Mouse (Mus musculus) C2C12 (cell line): ENCODE measurements around the gene Fntb. TPM values are rescaled to one million over a fixed set of nuclear protein-coding genes. Genes with fewer than 3 reads are reported as not detected.

Experiments used
- H3K27me3 ChIP-seq: one replicate; pipeline ENCODE4 v1.6.1; 2011; ENCODE audit not compliant: control insufficient read depth, insufficient read depth, insufficient read length
- H3K36me3 ChIP-seq: one replicate; pipeline ENCODE4 v1.6.1; 2011; ENCODE audit not compliant: control insufficient read depth, insufficient read depth
- H3K4me3 ChIP-seq: one replicate; pipeline ENCODE4 v1.5.1; 2011; ENCODE audit warnings: mild to moderate bottlenecking, control low read depth; ENCODE audit not compliant: poor library complexity, insufficient read depth, severe bottlenecking
- H3K79me2 ChIP-seq: one replicate; pipeline ENCODE4 v1.6.1; 2011; ENCODE audit not compliant: control insufficient read depth, insufficient read depth
- H3K79me3 ChIP-seq: one replicate; pipeline ENCODE4 v1.6.1; 2011; ENCODE audit warnings: low read depth, control low read depth
- H3ac ChIP-seq: one replicate; pipeline ENCODE3; 2011; ENCODE audit warnings: low read depth; ENCODE audit not compliant: control insufficient read depth, insufficient read length
- CEBPB ChIP-seq: IDR thresholded peaks from one replicate; pipeline ENCODE4 v1.6.1; 2011; ENCODE audit warnings: low read depth, mild to moderate bottlenecking, control low read depth, moderate library complexity
- CTCF ChIP-seq: IDR thresholded peaks from one replicate; pipeline ENCODE4 v1.5.1; 2011; ENCODE audit not compliant: control insufficient read depth, insufficient read depth, insufficient read length
- FOSL1 ChIP-seq: IDR thresholded peaks from one replicate; pipeline ENCODE4 v1.8.0; 2011; ENCODE audit warnings: mild to moderate bottlenecking, low read length; ENCODE audit not compliant: poor library complexity, insufficient read depth, severe bottlenecking
- MAX ChIP-seq: IDR thresholded peaks from one replicate; pipeline ENCODE4 v1.6.1; 2011; ENCODE audit warnings: mild to moderate bottlenecking, control low read depth
- MYOD1 ChIP-seq: IDR thresholded peaks from one replicate; pipeline ENCODE4 v1.6.1; 2011; ENCODE audit warnings: low read depth; ENCODE audit not compliant: control insufficient read depth, insufficient read length
- MYOG ChIP-seq: IDR thresholded peaks from one replicate; pipeline ENCODE4 v1.6.1; 2011; ENCODE audit not compliant: control insufficient read depth, insufficient read length; ENCODE audit errors: extremely low read depth
- USF1 ChIP-seq: IDR thresholded peaks from one replicate; pipeline ENCODE4 v1.6.1; 2011; ENCODE audit warnings: low read depth, mild to moderate bottlenecking, control low read depth, moderate library complexity
- polyA plus RNA-seq: library from polyadenylated mRNA; unstranded; fragments of >200 nt; fragmentation: generic; extraction: Trizol; gene quantifications from one replicate; pipeline ENCODE4 v1.2.1, GENCODE M21; 2012; ENCODE audit warnings: missing spikeins

Gene Fntb
- polyA plus RNA-seq, 1 experiment = 19.6 TPM

DNA sequence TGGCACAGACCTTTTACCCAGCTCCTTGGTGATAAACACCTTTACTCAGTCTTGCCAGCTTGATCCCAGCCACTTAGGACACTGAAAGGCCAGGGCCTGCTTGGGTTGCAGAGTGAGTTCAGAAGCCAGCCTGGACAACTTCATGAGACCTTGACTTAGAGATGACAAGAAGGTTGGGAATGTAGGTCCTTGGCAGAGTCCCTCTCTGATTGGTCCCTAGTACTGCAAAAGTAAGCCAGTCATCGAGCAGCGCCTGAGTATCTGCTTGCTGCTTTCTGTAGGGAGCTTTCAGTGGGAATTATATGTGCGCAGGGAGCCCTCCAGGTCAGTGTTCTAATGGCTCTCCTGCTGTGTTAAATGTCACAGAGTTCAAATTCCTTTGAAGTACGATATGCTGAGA is 9.7 kb downstream of the Fntb start:
- no peak for TF ChIP-seq MYOG
- no peak for TF ChIP-seq CTCF
- TF ChIP-seq MAX = no peak
- TF ChIP-seq MYOD1 = no peak
- no peak for TF ChIP-seq FOSL1
- no peak for TF ChIP-seq USF1
- TF ChIP-seq CEBPB = no peak
- Histone ChIP-seq H3K27me3 (no peaks in the 10 kb centered on the region), H3K36me3 (no peaks in the 10 kb centered on the region), H3K79me3 (no peaks in the 10 kb centered on the region), H3ac (no peak overlapping the region), H3K79me2 (no peaks in the 10 kb centered on the region), H3K4me3 (no peak overlapping the region)

DNA sequence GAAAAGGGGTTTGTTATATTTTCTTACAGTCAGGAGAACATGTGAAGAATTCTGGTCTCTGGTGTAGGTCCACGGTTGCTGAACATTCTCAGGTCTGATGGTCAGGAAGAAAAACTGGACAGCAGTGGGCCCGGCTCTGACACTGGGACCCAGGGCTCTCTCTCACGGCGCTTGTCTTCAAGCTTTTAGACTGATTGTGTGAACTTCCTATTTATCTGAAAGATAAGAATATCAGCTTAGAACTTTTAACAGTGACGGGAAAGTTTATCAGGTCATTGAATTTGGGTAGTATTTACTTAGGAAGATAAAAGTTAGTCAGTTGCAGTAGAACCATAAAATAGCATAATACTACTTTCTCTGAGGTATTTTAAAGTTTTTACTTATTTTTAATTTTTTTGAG is 11.5 kb downstream of the Fntb start:
- Histone ChIP-seq H3K4me3 (no peak overlapping the region), H3ac (no peak overlapping the region), H3K79me2 (no peaks in the 10 kb centered on the region), H3K79me3 (no peaks in the 10 kb centered on the region), H3K27me3 (no peaks in the 10 kb centered on the region), H3K36me3 (no peaks in the 10 kb centered on the region)
- TF ChIP-seq FOSL1 = no peak
- TF ChIP-seq CEBPB = no peak
- no peak for TF ChIP-seq CTCF
- no peak for TF ChIP-seq MAX
- no peak for TF ChIP-seq USF1
- no peak for TF ChIP-seq MYOG
- no peak for TF ChIP-seq MYOD1

DNA sequence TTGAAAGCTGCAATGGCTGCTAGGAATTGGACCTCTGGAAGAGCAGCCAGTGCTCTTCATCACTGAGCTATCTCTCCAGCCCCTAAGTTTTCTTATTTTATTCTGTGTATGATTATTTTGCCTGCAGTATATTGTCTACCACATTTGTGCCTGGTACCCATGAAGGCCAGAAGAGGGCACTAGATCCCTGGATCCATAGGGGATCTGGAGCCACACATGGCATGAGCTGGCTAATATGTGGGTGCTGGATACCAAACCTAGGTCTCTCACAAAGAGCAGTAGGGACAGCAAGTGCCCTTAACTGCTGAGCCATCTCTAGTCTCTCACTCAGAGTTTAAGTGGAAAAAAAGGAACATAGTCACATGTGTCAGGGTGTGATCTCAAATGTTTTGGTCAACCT is 12.5 kb downstream of the Fntb start:
- no peak for TF ChIP-seq CEBPB
- no peak for TF ChIP-seq USF1
- no peak for TF ChIP-seq CTCF
- TF ChIP-seq MYOG = no peak
- TF ChIP-seq MYOD1 = no peak
- no peak for TF ChIP-seq FOSL1
- no peak for TF ChIP-seq MAX
- Histone ChIP-seq H3ac (no peak overlapping the region), H3K27me3 (no peaks in the 10 kb centered on the region), H3K4me3 (no peak overlapping the region), H3K36me3 (no peaks in the 10 kb centered on the region), H3K79me2 (no peaks in the 10 kb centered on the region), H3K79me3 (no peaks in the 10 kb centered on the region)

DNA sequence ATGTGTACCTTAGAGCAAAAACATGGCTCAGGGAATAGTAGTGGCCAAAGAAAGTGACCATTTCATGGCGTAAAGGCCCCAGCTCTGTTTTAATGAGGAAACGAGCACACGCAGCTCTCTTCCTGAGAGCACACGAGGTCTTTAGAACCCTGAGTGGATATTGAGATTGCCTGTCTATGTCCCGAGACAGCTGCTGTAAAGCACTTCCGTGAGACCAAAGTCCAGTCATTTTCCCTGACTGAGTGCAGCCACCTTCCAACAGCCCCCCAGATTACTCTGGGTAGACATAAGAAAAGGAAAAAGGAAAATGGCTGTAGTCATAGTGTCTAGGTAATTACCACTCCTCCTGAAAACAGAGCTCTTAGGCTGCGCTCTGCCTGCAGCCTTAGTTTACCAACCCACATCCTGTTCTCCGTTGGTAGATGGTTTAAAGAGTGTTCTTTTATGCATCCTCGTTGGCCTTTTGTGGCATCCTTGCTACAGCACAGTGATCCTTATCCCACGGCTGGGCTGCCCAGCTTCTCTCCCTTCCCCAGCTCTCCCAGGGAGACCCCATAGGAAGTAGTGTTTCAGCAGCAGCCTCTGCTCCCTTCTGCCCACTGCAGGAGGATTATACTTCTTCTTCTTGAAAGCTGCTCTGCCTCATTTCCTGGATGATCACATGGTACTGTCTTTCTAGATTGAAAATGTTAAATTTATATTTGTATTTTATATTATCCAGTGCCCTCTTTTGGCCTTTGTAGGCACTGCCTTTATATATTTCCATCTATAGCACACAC is 13.1 kb downstream of the Fntb start:
- TF ChIP-seq FOSL1 = no peak
- TF ChIP-seq USF1 = no peak
- no peak for TF ChIP-seq CTCF
- TF ChIP-seq CEBPB = no peak
- TF ChIP-seq MAX = no peak
- H3K36me3 ChIP-seq = no peaks in the 10 kb centered on the region
- no peaks in the 10 kb centered on the region for H3K27me3 ChIP-seq
- no peaks in the 10 kb centered on the region for H3K79me2 ChIP-seq
- H3ac ChIP-seq = no peak overlapping the region
- H3K4me3 ChIP-seq = no peak overlapping the region
- no peaks in the 10 kb centered on the region for H3K79me3 ChIP-seq

DNA sequence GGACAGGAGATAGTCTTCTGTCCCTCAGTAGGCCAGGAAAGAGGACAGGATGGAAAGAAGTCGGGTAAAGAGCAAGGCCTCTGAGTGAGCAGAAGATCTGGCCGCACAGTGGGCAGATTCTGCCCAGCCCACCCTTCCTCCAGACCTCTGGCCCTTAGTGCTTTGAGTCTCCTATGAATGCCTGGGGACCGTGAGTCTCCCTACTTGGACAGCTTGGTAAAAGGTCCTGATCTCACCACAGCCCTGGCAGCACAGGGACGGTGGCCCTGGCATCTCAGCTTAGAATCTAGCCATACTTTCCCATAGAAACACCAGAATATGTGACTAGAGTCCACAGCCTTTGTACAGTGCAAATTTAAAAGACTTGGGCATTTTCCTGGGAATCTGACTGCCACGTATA is 14.6 kb downstream of the Fntb start:
- H3ac ChIP-seq = no peak overlapping the region
- H3K27me3 ChIP-seq = no peaks in the 10 kb centered on the region
- H3K4me3 ChIP-seq = no peak overlapping the region
- H3K79me2 ChIP-seq = no peaks in the 10 kb centered on the region
- no peaks in the 10 kb centered on the region for H3K36me3 ChIP-seq
- no peaks in the 10 kb centered on the region for H3K79me3 ChIP-seq
- TF ChIP-seq MYOG (no peak), CTCF (no peak), MAX (no peak), CEBPB (no peak), USF1 (no peak), FOSL1 (no peak), MYOD1 (no peak)
